Mouse (Mus musculus): ENCODE data around the gene Adh6b. TPM values are rescaled to one million over a fixed set of nuclear protein-coding genes. Genes with fewer than 3 reads are reported as not detected.

Adh6b gene
- polyA plus RNA-seq, 1 experiment from 2014 or later: not detected

- WGBS: 43% methylated on average over 3 of the region's 3 CpGs
- H3K27ac ChIP-seq (ENCODE audit: low read depth, low read length): no peak overlapping the region
- no peak for ATAC-seq
Observed at GRCm38 (mm10) chr3:138347041-138347440, 5.5 kb downstream of the Adh6b start.

GRCm38 (mm10) chr3:138352012-138352809 lies 10.6 kb downstream of the Adh6b start:
- H3K4me3 ChIP-seq (ENCODE audit: low read depth, low read length): no peak overlapping the region
- no peaks in the 10 kb centered on the region for H3K36me3 ChIP-seq (ENCODE audit: control insufficient read depth, insufficient read depth)
- ATAC-seq: no peak
- H3K4me2 ChIP-seq (replicated peaks; ENCODE audit: low read depth): no peak overlapping the region
- no peak for TF ChIP-seq CTCF (IDR thresholded peaks at IDR 0.05; ENCODE audit: low read depth)
- H3K27me3 ChIP-seq (replicated peaks; ENCODE audit: control insufficient read depth, insufficient read depth, low read length): no peaks in the 10 kb centered on the region
- H3K4me1 ChIP-seq (replicated peaks; ENCODE audit: control insufficient read depth, insufficient read depth, low read length): no peaks in the 10 kb centered on the region
- no peak overlapping the region for H3K9ac ChIP-seq (ENCODE audit: low read depth, low read length)
- WGBS: 90% methylated on average over 11 of the region's 11 CpGs
- no peaks in the 10 kb centered on the region for H3K9me3 ChIP-seq (ENCODE audit: control insufficient read depth)
- H3K27ac ChIP-seq (ENCODE audit: low read depth, low read length): no peak overlapping the region

More at GRCm38 (mm10) chr3:138347041-138347440, 5.5 kb downstream of the Adh6b start:
- Histone ChIP-seq H3K4me3 (ENCODE audit: low read depth, low read length) (no peak overlapping the region), H3K36me3 (ENCODE audit: control insufficient read depth, insufficient read depth) (no peaks in the 10 kb centered on the region), H3K27me3 (replicated peaks; ENCODE audit: control insufficient read depth, insufficient read depth, low read length) (no peaks in the 10 kb centered on the region), H3K9me3 (ENCODE audit: control insufficient read depth) (no peaks in the 10 kb centered on the region), H3K4me1 (replicated peaks; ENCODE audit: control insufficient read depth, insufficient read depth, low read length) (no peaks in the 10 kb centered on the region), H3K9ac (ENCODE audit: low read depth, low read length) (no peak overlapping the region), H3K4me2 (replicated peaks; ENCODE audit: low read depth) (no peak overlapping the region)
- TF ChIP-seq CTCF (IDR thresholded peaks at IDR 0.05; ENCODE audit: low read depth): no peak

DNA sequence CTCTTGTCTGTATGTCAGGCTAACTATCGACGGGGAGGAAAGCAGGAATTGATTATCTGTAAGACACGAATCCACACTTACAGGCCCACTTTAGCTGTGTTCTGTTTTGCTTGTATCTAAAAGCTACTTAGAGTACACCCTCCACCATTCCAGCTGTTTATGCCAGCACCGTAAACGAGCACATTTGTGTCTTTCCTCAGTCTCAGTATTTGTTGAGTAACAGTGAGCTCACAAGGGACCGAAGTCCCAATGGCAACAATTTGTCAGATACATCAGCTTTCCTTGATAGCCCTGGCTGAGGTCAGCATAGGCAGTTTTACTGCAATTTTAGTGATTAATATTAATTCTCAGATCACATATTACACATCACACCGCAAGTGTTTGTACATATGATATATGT lies 17.3 kb downstream of the Adh6b start:
- H3K27ac ChIP-seq (ENCODE audit: low read depth, low read length): no peak overlapping the region
- no peaks in the 10 kb centered on the region for H3K4me1 ChIP-seq (replicated peaks; ENCODE audit: control insufficient read depth, insufficient read depth, low read length)
- no peak for ATAC-seq
- H3K36me3 ChIP-seq (ENCODE audit: control insufficient read depth, insufficient read depth): no peaks in the 10 kb centered on the region
- no peak overlapping the region for H3K4me2 ChIP-seq (replicated peaks; ENCODE audit: low read depth)
- no peak overlapping the region for H3K4me3 ChIP-seq (ENCODE audit: low read depth, low read length)
- H3K9me3 ChIP-seq (ENCODE audit: control insufficient read depth): no peaks in the 10 kb centered on the region
- WGBS: 78% methylated on average over 7 of the region's 7 CpGs
- H3K9ac ChIP-seq (ENCODE audit: low read depth, low read length): no peak overlapping the region
- H3K27me3 ChIP-seq (replicated peaks; ENCODE audit: control insufficient read depth, insufficient read depth, low read length): no peaks in the 10 kb centered on the region
- TF ChIP-seq CTCF (IDR thresholded peaks at IDR 0.05; ENCODE audit: low read depth): no peak

- ATAC-seq: no peak
- no peak overlapping the region for H3K9ac ChIP-seq (ENCODE audit: low read depth, low read length)
- no peaks in the 10 kb centered on the region for H3K9me3 ChIP-seq (ENCODE audit: control insufficient read depth)
- no peak for TF ChIP-seq CTCF (IDR thresholded peaks at IDR 0.05; ENCODE audit: low read depth)
- 71% methylated on average over 4 of the region's 4 CpGs for WGBS
- no peak overlapping the region for H3K4me2 ChIP-seq (replicated peaks; ENCODE audit: low read depth)
- H3K27me3 ChIP-seq (replicated peaks; ENCODE audit: control insufficient read depth, insufficient read depth, low read length): no peaks in the 10 kb centered on the region
- no peaks in the 10 kb centered on the region for H3K36me3 ChIP-seq (ENCODE audit: control insufficient read depth, insufficient read depth)
- H3K27ac ChIP-seq (ENCODE audit: low read depth, low read length): no peak overlapping the region
- H3K4me3 ChIP-seq (ENCODE audit: low read depth, low read length): no peak overlapping the region
- H3K4me1 ChIP-seq (replicated peaks; ENCODE audit: control insufficient read depth, insufficient read depth, low read length): no peaks in the 10 kb centered on the region
Observed at GRCm38 (mm10) chr3:138360721-138361120, 19.1 kb downstream of the Adh6b start.

DNA sequence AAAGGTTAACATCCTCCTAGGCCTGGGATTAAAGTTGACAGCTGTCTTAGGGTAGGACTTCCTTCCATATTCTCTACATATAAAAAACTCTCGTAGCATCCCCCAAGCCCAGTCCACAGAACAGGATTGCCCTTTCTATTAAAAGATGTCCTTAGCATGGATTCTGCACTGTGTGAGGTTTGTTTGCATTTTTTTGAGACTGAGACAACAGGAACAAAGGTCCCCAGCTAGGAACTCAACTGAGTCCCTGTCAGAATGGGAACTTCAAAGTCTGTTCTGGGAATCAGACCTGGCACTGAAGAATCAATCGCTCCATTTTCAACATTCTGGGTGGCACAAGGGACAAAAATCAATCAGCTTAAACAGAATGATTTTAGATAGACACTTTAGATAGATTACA lies 21.3 kb downstream of the Adh6b start:
- no peak for TF ChIP-seq CTCF (IDR thresholded peaks at IDR 0.05; ENCODE audit: low read depth)
- ATAC-seq: no peak
- no peaks in the 10 kb centered on the region for H3K27me3 ChIP-seq (replicated peaks; ENCODE audit: control insufficient read depth, insufficient read depth, low read length)
- WGBS: 89% methylated on average over 2 of the region's 2 CpGs
- H3K9ac ChIP-seq (ENCODE audit: low read depth, low read length): no peak overlapping the region
- no peaks in the 10 kb centered on the region for H3K36me3 ChIP-seq (ENCODE audit: control insufficient read depth, insufficient read depth)
- no peaks in the 10 kb centered on the region for H3K4me1 ChIP-seq (replicated peaks; ENCODE audit: control insufficient read depth, insufficient read depth, low read length)
- no peak overlapping the region for H3K4me3 ChIP-seq (ENCODE audit: low read depth, low read length)
- no peak overlapping the region for H3K4me2 ChIP-seq (replicated peaks; ENCODE audit: low read depth)
- H3K9me3 ChIP-seq (ENCODE audit: control insufficient read depth): no peaks in the 10 kb centered on the region
- no peak overlapping the region for H3K27ac ChIP-seq (ENCODE audit: low read depth, low read length)

- no peak for ATAC-seq
- Histone ChIP-seq H3K4me3 (ENCODE audit: low read depth, low read length) (no peak overlapping the region), H3K4me2 (replicated peaks; ENCODE audit: low read depth) (no peak overlapping the region), H3K27me3 (replicated peaks; ENCODE audit: control insufficient read depth, insufficient read depth, low read length) (no peaks in the 10 kb centered on the region), H3K9ac (ENCODE audit: low read depth, low read length) (no peak overlapping the region), H3K27ac (ENCODE audit: low read depth, low read length) (no peak overlapping the region), H3K4me1 (replicated peaks; ENCODE audit: control insufficient read depth, insufficient read depth, low read length) (no peaks in the 10 kb centered on the region), H3K9me3 (ENCODE audit: control insufficient read depth) (no peaks in the 10 kb centered on the region), H3K36me3 (ENCODE audit: control insufficient read depth, insufficient read depth) (no peaks in the 10 kb centered on the region)
- no peak for TF ChIP-seq CTCF (IDR thresholded peaks at IDR 0.05; ENCODE audit: low read depth)
- 91% methylated on average over 2 of the region's 2 CpGs for WGBS
Observed at GRCm38 (mm10) chr3:138366181-138366580, 24.6 kb downstream of the Adh6b start.
